Mouse (Mus musculus): ENCODE results near the gene Gli3.

- TF ChIP-seq GATA1 (IDR thresholded peaks at IDR 0.05; ENCODE audit: low read length) (no peak), TAL1 (IDR thresholded peaks at IDR 0.05; ENCODE audit: low read length) (no peak)
These were observed 1.8 kb downstream of the Gli3 start for GRCm38 (mm10) chr13:15464741-15465250.
